Mouse (Mus musculus) thymus, postnatal 36 days (tissue): ENCODE measurements at regions not wholly inside any gene's neighbourhood (a gene's known extent, or its start where the extent isn't known, plus 50 kb on each side); places are given as distances from the start of the nearest gene placed in this dataset.

Experiments
- DNase-seq, 2 experiments: peaks; one replicate each; pipeline ENCODE4 v3.0.0; 2022; ENCODE audit warnings: mixed read lengths in 2 of 2

DNA sequence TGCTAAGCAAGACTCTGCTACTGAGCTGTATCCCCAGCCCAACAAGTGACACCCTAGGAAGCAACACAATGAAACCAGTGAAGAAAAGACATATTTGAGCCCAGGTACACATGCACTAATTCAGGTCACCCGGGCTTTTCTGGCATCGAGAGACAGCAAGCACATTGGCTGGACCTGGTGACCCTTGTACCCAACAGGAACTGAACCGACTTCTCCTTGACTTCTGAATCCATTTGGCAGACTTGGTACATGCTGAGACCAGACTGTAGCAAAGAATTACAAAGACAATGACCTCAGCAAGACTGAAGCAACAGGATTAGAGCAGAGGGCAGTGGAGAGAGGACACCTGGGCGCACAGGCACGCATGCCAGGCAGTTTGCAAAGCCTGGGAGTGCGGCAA lies 79.1 kb downstream of the Sema4f start:
- DNase-seq, result no peak

DNA sequence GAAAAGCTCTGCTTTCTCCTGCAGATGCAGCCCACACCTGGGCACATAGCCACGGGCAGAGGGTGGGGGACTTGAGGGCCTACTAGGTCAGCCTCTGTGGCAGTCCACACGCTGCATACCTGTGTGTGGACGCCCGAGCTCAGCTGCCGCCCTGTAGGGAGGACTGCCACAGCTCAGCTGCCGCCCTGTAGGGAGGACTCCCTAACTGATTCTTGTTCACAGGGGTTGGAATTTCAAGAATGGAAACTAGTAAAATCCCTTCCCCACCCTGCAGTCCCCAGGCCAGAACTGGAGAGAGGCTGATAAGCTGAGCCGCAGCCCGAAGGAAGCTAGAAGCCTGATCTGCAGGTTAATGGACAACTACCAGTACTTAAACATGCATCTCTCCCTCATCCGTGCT lies 82.0 kb upstream of the Hk2 start:
- DNase-seq, result no peak

DNA sequence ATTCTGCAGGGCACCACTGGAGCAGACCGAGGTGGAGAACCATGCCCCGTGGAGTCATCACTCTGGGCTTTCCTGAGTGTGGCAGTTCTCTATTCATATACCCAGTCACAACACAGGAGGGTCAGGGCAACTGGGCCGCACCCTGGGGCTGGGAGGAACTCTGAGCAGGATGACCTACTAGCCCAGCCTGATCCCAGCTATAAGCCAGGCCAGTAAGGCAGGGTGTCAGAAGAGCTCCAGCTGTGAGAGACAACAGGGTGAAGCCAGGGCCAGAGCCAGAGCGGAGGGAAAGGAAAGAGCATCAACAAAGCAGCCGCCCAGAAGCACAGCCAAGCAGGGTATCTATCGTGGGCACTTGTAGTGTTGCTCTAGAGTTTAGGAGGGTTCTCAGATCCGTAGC lies 81.1 kb upstream of the Hk2 start:
- no peak for DNase-seq

DNA sequence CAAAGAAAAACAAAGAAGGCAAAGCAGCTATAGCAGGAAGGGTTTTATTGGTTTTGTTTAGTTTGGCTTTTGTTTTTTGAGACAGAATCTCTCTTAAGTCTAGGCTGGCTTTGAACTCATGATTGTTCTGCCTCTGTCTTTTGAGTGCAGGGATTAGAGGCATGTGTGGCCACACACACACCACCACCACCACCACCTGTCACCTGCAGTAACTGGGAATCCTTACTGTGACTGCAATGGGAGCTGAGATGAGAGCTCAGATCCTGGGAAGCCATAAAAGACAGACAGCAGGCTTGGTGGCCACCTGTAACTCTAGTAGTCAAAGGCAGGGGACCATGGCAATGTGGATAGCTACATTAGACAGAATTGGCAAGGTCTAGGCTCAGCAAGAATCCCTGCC lies 80.5 kb upstream of the Hk2 start:
- no peak for DNase-seq

DNA sequence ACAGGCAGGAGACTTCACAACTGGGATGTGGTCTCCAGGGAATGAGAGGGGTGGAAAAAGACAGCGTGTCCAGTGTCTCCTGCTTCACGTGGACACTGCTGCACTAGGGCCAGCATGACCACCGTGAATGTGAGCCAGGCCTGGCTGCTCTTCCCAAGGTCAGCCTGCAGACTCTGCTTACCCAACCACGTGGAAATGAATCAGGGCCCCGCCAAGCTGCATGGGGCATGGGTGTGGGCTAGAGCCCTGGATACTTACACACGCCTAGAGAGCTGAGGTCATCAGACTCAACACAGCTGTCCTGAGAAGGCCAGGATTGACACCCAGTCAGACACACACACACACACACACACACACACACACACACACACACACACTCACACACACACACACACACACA lies 80.1 kb upstream of the Hk2 start:
- DNase-seq, result no peak

DNA sequence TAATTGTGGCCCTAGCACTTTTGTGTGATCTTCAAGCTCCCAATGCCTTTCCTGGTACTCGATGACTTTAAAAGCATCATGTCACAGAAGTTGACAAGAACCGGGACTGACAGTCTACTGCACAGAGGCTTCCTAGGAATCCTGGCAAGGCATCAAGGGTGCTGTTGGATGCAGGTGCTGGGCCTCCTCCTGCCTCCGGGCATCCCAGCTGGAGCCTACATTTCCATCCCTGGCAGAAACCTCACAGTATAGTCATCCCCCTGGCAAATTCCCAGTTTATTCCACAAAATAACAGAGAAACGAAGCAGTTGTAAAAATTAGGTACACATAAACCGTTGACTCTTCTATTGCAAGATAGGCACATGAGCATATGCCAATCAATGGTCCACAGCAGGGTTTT lies 78.8 kb upstream of the Hk2 start:
- DNase-seq, result no peak

DNA sequence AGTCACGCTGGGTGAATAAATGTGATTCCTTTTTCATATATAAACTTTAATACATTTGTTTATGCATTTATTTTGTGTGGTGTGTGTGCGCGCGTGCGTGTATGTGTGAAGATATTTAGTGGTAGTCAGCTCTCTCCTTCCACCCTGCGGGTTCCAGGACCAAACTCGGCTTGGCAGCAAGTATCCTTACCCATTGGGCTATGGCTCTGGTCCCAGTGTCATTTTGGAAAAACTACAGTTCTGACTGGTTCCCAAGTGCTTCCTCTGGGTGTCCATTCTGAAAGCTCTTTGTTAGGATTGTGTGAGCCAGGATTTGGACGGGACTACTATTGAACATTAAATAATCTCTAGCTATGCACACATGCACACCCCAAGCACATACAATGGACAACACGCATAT lies 76.3 kb upstream of the Hk2 start:
- DNase-seq, result no peak

DNA sequence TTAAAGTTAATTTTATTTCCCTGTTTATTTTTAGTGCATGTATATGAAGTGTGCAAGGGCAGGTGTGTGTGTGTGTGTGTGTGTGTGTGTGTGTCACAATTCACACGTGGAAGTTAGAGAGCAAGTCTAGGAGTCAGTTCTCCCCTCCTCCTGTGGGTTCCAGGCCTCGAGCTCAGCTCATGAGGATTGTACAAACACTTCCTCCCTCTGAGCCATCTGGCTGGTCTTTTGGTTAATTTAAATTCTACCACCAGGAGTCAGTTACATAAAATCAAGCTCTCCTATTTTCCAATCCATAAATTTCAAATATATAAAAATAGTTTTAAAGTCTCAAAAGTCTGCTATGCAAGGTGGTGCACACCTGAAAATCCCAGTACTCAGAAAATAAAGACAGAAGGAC lies 73.3 kb upstream of the Hk2 start:
- no peak for DNase-seq

DNA sequence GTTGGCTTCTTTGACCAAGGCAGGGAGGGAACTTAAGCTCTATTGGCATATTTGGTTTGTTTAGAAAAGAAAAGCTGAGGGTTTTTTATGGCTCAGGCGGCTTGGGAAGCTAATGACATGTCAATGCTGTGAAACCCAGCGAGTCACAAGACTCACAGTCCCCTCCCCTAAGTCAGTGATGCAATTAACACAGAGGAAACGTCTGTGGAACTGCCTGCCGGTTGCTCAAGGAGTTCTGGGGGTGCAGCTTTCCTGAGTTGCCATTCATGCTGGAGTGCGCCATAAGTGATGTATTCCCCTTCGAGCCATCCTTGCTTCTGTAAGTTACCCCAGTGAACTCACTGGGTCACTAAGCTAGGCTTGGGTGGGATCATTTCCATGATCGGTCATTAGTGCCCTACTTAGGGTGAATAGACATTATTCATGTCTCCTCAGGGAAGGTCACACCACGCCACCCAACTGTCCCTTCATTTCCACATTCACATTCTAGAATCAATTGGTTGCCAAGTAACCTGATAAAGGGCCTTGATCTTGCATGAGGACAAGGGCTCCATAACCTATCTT lies 72.4 kb upstream of the Hk2 start:
- DNase-seq, result no peak

DNA sequence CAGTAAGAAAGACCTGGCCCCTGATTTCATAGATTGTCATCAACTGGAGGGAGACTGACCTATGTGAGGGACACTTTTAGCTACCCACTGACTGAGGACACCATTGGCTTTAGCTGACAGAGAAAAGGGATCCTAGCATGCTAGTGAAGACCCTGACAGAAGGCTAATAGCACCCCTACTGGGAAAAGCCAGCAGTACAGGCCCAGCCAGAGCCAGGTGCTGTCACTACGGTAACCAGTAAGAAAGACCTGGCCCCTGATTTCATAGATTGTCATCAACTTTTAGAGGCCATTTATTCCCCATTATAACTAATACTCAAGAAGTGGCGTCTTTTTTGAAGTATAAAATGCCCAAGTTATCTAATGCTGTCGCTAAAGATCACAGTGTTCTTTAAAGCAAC lies 70.2 kb upstream of the Hk2 start:
- DNase-seq, result peak; percentile 18 to 29

DNA sequence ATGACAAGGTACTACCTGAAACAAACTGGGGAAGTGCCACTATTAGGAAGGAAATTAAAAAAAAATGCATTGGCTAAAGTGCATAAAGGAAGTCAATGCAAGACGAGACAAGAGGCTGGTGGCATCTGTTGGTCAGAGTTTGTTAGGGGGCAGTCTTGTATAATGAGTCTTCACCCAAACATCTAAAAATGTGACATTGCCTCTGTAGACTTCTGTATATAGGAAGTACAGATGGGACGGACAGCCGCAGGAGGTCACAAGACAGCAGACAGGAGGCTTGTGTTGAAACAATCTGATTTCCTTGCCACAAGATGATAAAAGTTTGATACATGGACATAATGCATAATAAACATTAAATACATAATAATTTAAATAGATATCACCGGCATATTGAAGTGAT lies 69.6 kb upstream of the Hk2 start:
- DNase-seq, result no peak

DNA sequence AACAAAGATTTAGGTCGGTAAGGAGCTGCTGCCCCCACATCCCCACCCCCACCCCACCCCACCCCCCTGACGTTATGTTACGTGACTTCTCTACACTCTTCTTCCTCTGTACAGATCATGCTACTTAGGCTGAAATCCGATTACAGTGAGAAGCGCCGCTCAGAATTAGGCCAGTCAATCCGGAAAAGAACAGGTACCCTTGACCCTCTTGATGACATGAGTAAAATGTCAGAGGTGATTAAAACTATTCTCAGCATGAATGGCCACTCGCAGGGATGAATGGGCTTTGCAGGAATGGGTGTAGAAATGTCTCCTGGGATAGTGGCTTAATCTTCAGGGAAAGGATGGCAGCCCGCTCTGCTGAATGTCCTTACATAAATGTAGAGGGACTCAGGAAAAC lies 63.0 kb upstream of the Hk2 start:
- no peak for DNase-seq

DNA sequence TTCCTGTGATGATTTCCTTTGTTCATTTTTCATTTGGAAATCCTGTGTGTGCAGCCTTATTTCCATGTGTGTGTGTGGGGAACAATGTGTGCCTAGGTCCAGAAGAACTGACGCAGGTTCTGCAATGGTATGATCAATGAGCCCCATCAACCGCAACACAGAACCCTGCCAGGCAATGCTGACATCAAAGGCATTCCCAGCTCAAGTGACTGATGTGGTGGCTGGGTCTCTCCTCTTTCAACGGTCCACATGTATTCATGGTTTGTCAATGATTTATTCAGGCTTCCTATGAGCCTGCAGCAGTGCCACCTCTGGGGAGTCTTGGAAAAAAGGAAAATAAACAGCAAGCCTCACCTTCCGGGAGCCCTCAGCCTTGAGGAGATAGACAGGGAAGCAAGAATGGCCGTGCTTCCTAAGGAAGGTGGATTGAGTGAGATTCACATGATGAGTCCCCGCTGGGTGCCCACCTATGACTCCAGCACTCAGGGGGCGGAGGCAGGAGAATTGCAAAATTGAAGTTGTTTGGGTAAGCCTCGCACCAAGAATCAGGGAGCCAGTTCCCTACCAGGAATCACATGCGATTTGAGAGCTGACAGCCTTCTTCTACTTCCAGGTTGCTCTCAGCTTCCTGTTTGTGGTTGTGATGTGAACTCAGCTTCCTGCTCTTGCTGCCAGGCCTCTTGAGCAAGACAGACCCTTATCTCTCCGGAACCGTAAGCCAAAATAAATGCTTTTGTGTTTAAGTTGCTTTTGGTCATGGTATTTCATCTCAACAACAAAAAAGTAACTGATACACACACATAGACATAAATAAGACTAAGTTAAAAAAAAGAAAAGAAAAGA lies 61.2 kb upstream of the Hk2 start:
- DNase-seq, result no peak

DNA sequence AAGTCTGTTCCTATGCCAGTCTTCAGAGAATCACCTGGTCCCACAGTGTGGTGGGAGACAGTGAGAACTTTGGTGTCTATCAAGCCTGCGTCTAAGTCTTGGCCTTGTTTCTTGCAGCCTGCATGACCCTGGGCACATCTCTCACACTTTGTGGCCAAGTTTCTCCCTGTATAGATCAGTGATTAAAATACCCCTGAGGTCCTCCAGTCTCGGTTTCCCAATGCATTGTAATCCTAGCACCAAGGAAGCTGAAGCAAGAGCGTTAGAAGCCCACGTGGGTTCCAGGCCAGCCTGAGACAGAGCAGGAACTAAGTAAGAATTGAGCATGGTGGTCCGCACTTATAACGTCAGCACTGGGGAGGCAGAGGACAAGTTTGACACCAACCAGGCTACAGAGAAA lies 59.6 kb upstream of the Hk2 start:
- DNase-seq, result no peak

DNA sequence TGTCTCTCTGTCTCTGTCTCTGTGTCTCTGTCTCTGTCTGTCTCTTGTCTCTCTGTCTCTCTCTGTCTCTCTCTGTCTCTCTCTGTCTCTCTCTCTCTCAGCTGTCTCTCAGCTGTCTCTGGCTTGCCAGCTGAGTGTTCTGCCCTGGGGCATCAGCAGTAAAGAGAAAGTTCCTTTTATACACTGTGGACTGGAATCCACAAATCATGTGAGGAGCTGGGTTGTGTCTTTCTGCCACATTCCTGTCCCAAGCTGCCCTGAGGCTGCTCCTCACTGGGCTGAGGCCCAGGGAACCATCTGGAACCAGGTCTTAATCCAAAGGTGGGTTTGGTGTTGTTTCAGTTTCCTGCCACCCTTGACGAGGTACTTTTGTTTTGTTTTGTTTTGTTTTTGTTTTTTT lies 57.0 kb upstream of the Hk2 start:
- no peak for DNase-seq

DNA sequence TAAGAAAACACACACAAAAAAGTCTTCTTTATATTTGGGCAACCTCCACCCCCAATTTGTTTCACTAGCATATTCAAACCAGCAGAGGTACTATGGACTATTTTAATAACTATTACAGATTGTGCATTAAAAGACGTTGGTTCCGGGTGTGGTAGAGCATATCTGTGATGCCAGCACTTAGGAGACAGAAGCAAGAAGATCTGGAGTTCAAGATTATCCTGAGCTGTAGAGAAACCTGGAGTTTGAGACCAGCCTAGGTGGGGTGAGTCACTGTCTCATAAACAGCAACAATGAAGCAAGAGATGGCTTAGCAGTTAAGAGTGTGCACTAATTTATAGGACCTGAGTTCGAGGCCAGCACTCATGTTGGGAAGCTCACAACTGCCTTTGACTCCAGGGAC lies 50.4 kb upstream of the Hk2 start:
- DNase-seq, result no peak

DNA sequence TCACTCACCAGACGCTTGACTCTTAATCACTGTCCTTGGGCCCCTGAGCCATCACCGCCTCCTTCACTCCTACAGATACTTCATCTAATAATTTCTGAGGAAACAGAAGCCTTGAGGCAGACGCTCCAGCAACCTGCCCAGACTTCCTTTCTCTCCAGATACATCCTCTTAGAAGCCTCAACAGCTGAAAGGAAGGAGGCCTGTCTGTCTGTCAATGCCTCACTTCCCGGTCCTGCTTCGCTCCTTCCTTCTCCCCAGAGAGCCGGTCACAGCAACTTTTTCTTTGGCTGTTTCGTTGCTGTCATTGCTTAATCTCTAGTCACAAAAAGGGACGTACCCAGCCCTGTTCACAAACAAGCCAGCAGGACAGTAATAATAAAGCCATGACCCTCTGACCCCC lies 50.0 kb upstream of the Hk2 start:
- no peak for DNase-seq
